Mouse (Mus musculus) lung, embryonic 15.5 days (tissue): ENCODE data around the gene Epb41l1. TPM values are rescaled to one million over a fixed set of nuclear protein-coding genes. Genes with fewer than 3 reads are reported as not detected.

Experiments used
- ATAC-seq: fragments of 200-750 bp; cut with Nextera tagmentation; 2 replicates; pipeline ENCODE4 v1.8.0; 2017; ENCODE audit warnings: moderate number of reproducible peaks, borderline replicate concordance; ENCODE audit not compliant: low FRiP score, low TSS enrichment; ENCODE audit errors: extremely low read depth
- H3K27ac ChIP-seq: fragments of 300-500 bp; sonication (generic); 2 replicates; pipeline ENCODE4 v1.5.1; 2015; ENCODE audit warnings: moderate library complexity, mild to moderate bottlenecking, inconsistent platforms
- H3K27me3 ChIP-seq: fragments of 300-500 bp; sonication (generic); 2 replicates; pipeline ENCODE4 v1.6.1; 2015; ENCODE audit warnings: inconsistent platforms
- H3K36me3 ChIP-seq: fragments of 300-500 bp; sonication (generic); 2 replicates; pipeline ENCODE4 v1.6.1; 2015; ENCODE audit warnings: inconsistent platforms
- H3K4me1 ChIP-seq: fragments of 300-500 bp; sonication (generic); 2 replicates; pipeline ENCODE4 v1.6.1; 2015; ENCODE audit warnings: inconsistent platforms
- H3K4me2 ChIP-seq: fragments of 300-500 bp; sonication (generic); 2 replicates; pipeline ENCODE4 v1.6.1; 2015; ENCODE audit warnings: inconsistent platforms, mild to moderate bottlenecking, moderate library complexity
- H3K4me3 ChIP-seq: fragments of 300-500 bp; sonication (generic); 2 replicates; pipeline ENCODE4 v1.5.1; 2015; ENCODE audit warnings: mild to moderate bottlenecking, inconsistent platforms
- H3K9ac ChIP-seq: fragments of 300-500 bp; sonication (generic); 2 replicates; pipeline ENCODE4 v1.6.1; 2015; ENCODE audit warnings: inconsistent platforms
- H3K9me3 ChIP-seq: fragments of 300-500 bp; sonication (generic); 2 replicates; pipeline ENCODE4 v1.6.1; 2016; ENCODE audit warnings: inconsistent platforms
- WGBS: fragments of 180-500 bp; shearing (Covaris S2); methylation state at CpG from one replicate; pipeline ENCODE4 v1.1.7; 2015; 5-methylcytosine and 5-hydroxymethylcytosine counted together
- polyA plus RNA-seq: library from polyadenylated mRNA; unstranded; fragments of >200 nt; fragmentation: Nextera tagmentation; extraction: Ambion mirVana; gene quantifications from 2 replicates; pipeline ENCODE4 v1.2.1, GENCODE M21; 2015

The Epb41l1 gene
- polyA plus RNA-seq, 1 experiment from 2014 or later: 2.8 TPM

GRCm38 (mm10) chr2:156464416-156464815 lies 43.7 kb downstream of the Epb41l1 start:
- H3K27me3 ChIP-seq: no peaks in the 10 kb centered on the region
- no peaks in the 10 kb centered on the region for H3K36me3 ChIP-seq
- 74% methylated on average over 4 of the region's 4 CpGs for WGBS
- H3K9me3 ChIP-seq: no peaks in the 10 kb centered on the region
- H3K4me3 ChIP-seq: no peak overlapping the region
- H3K27ac ChIP-seq: no peak overlapping the region
- no peak overlapping the region for H3K9ac ChIP-seq
- peaks cover 13% of the 10 kb centered on the region for H3K4me1 ChIP-seq
- H3K4me2 ChIP-seq: no peak overlapping the region
- ATAC-seq: no peak

GRCm38 (mm10) chr2:156467538-156467937 lies 46.8 kb downstream of the Epb41l1 start:
- Histone ChIP-seq H3K4me2 (no peak overlapping the region), H3K9me3 (no peaks in the 10 kb centered on the region), H3K4me1 (peaks cover 5% of the 10 kb centered on the region), H3K4me3 (no peak overlapping the region), H3K36me3 (no peaks in the 10 kb centered on the region), H3K27me3 (no peaks in the 10 kb centered on the region), H3K27ac (no peak overlapping the region), H3K9ac (no peak overlapping the region)
- 77% methylated on average over 11 of the region's 11 CpGs for WGBS
- ATAC-seq: no peak

- no peak for ATAC-seq
- WGBS: 71% methylated on average over 5 of the region's 5 CpGs
- H3K36me3 ChIP-seq: no peaks in the 10 kb centered on the region
- no peak overlapping the region for H3K4me2 ChIP-seq
- no peak overlapping the region for H3K4me3 ChIP-seq
- H3K27me3 ChIP-seq: no peaks in the 10 kb centered on the region
- H3K4me1 ChIP-seq: peaks cover 14% of the 10 kb centered on the region
- no peaks in the 10 kb centered on the region for H3K9me3 ChIP-seq
- no peak overlapping the region for H3K27ac ChIP-seq
- H3K9ac ChIP-seq: no peak overlapping the region
Observed at GRCm38 (mm10) chr2:156468890-156469289, 48.2 kb downstream of the Epb41l1 start.

GRCm38 (mm10) chr2:156469508-156469907 lies 48.8 kb downstream of the Epb41l1 start:
- no peak for ATAC-seq
- H3K27me3 ChIP-seq: no peaks in the 10 kb centered on the region
- H3K4me1 ChIP-seq: peaks cover 20% of the 10 kb centered on the region
- no peak overlapping the region for H3K4me3 ChIP-seq
- H3K36me3 ChIP-seq: no peaks in the 10 kb centered on the region
- WGBS: 66% methylated on average over 8 of the region's 8 CpGs
- no peak overlapping the region for H3K27ac ChIP-seq
- no peak overlapping the region for H3K9ac ChIP-seq
- no peak overlapping the region for H3K4me2 ChIP-seq
- H3K9me3 ChIP-seq: no peaks in the 10 kb centered on the region

- no peak overlapping the region for H3K27ac ChIP-seq
- no peak overlapping the region for H3K4me2 ChIP-seq
- WGBS: 88% methylated on average over 7 of the region's 7 CpGs
Observed at GRCm38 (mm10) chr2:156470938-156471337, 50.2 kb downstream of the Epb41l1 start.

GRCm38 (mm10) chr2:156472336-156472735 lies 51.6 kb downstream of the Epb41l1 start:
- no peaks in the 10 kb centered on the region for H3K36me3 ChIP-seq
- H3K27me3 ChIP-seq: no peaks in the 10 kb centered on the region
- 86% methylated on average over 8 of the region's 8 CpGs for WGBS
- H3K4me1 ChIP-seq: peaks cover 39% of the 10 kb centered on the region
- no peak overlapping the region for H3K9ac ChIP-seq
- H3K9me3 ChIP-seq: no peaks in the 10 kb centered on the region
- ATAC-seq: no peak
- H3K4me3 ChIP-seq: no peak overlapping the region
- no peak overlapping the region for H3K27ac ChIP-seq
- no peak overlapping the region for H3K4me2 ChIP-seq

More at GRCm38 (mm10) chr2:156470938-156471337, 50.2 kb downstream of the Epb41l1 start:
- peaks cover 30% of the 10 kb centered on the region for H3K4me1 ChIP-seq
- H3K4me3 ChIP-seq: no peak overlapping the region
- no peaks in the 10 kb centered on the region for H3K36me3 ChIP-seq
- no peaks in the 10 kb centered on the region for H3K9me3 ChIP-seq
- H3K27me3 ChIP-seq: no peaks in the 10 kb centered on the region
- no peak overlapping the region for H3K9ac ChIP-seq
- no peak for ATAC-seq

GRCm38 (mm10) chr2:156473696-156474095 lies 53.0 kb downstream of the Epb41l1 start:
- Histone ChIP-seq H3K4me3 (no peak overlapping the region), H3K9me3 (no peaks in the 10 kb centered on the region), H3K4me1 (peaks cover 39% of the 10 kb centered on the region), H3K27me3 (no peaks in the 10 kb centered on the region), H3K9ac (no peak overlapping the region), H3K27ac (peak overlapping the region; percentile 91), H3K36me3 (no peaks in the 10 kb centered on the region), H3K4me2 (peak overlapping the region; percentile 92; the same call in 1 of the 2 replicates)
- no peak for ATAC-seq
- 46% methylated on average over 8 of the region's 8 CpGs for WGBS

- 38% methylated on average over 3 of the region's 3 CpGs for WGBS
- Histone ChIP-seq H3K9ac (no peak overlapping the region), H3K9me3 (no peaks in the 10 kb centered on the region), H3K4me2 (peak overlapping the region; percentile 92), H3K27me3 (no peaks in the 10 kb centered on the region), H3K4me3 (no peak overlapping the region), H3K36me3 (no peaks in the 10 kb centered on the region), H3K27ac (peak overlapping the region; percentile 91), H3K4me1 (peaks cover 39% of the 10 kb centered on the region)
- ATAC-seq: no peak
Observed at GRCm38 (mm10) chr2:156474111-156474510, 53.4 kb downstream of the Epb41l1 start.

GRCm38 (mm10) chr2:156474891-156475284 lies 54.2 kb downstream of the Epb41l1 start:
- Histone ChIP-seq H3K4me3 (peak overlapping the region; percentile 68), H3K9me3 (no peaks in the 10 kb centered on the region), H3K4me2 (peak overlapping the region; percentile 92), H3K4me1 (peaks cover 39% of the 10 kb centered on the region), H3K27me3 (no peaks in the 10 kb centered on the region), H3K36me3 (no peaks in the 10 kb centered on the region), H3K9ac (peak overlapping the region; percentile 78), H3K27ac (peak overlapping the region; percentile 91)
- peak; percentile 62 for ATAC-seq
- 14% methylated on average over 12 of the region's 12 CpGs for WGBS

GRCm38 (mm10) chr2:156475285-156476110 lies 54.8 kb downstream of the Epb41l1 start:
- Histone ChIP-seq H3K27me3 (no peaks in the 10 kb centered on the region), H3K9me3 (no peaks in the 10 kb centered on the region), H3K9ac (peak overlapping the region; percentile 78), H3K36me3 (no peaks in the 10 kb centered on the region), H3K4me2 (peak overlapping the region; percentile 92), H3K4me1 (peaks cover 39% of the 10 kb centered on the region), H3K27ac (peak overlapping the region; percentile 91), H3K4me3 (peak overlapping the region; percentile 68)
- ATAC-seq: peak; percentile 81
- WGBS: under 1% methylated on average over 72 of the region's 80 CpGs

GRCm38 (mm10) chr2:156476111-156476747 lies 55.5 kb downstream of the Epb41l1 start:
- peaks cover 39% of the 10 kb centered on the region for H3K4me1 ChIP-seq
- 17% methylated on average over 8 of the region's 8 CpGs for WGBS
- H3K9me3 ChIP-seq: no peaks in the 10 kb centered on the region
- H3K4me3 ChIP-seq: peak overlapping the region; percentile 68
- peak overlapping the region; percentile 91 for H3K27ac ChIP-seq
- H3K4me2 ChIP-seq: peak overlapping the region; percentile 92
- no peaks in the 10 kb centered on the region for H3K36me3 ChIP-seq
- no peaks in the 10 kb centered on the region for H3K27me3 ChIP-seq
- ATAC-seq: no peak
- H3K9ac ChIP-seq: peak overlapping the region; percentile 78

GRCm38 (mm10) chr2:156476748-156477151 lies 56.0 kb downstream of the Epb41l1 start:
- no peak overlapping the region for H3K27ac ChIP-seq
- no peak overlapping the region for H3K9ac ChIP-seq
- H3K9me3 ChIP-seq: no peaks in the 10 kb centered on the region
- H3K4me1 ChIP-seq: peaks cover 39% of the 10 kb centered on the region
- H3K27me3 ChIP-seq: no peaks in the 10 kb centered on the region
- no peak for ATAC-seq
- no peaks in the 10 kb centered on the region for H3K36me3 ChIP-seq
- WGBS: 36% methylated on average over 5 of the region's 5 CpGs
- no peak overlapping the region for H3K4me3 ChIP-seq
- H3K4me2 ChIP-seq: peak overlapping the region; percentile 92
